Mouse (Mus musculus) MEL (cell line): ENCODE results near the gene Cdkal1. TPM values are rescaled to one million over a fixed set of nuclear protein-coding genes. Genes with fewer than 3 reads are reported as not detected.

Experiments used
- DNase-seq: peaks from one replicate; pipeline ENCODE4 v3.0.0; 2011; ENCODE audit warnings: low read depth, low spot score
- H3K27ac ChIP-seq: 2 replicates; pipeline ENCODE4 v1.5.1; 2012; ENCODE audit warnings: low read depth, mild to moderate bottlenecking, control low read depth, low read length, moderate library complexity; ENCODE audit not compliant: control insufficient read depth
- H3K27me3 ChIP-seq, 2 experiments: fragments of 150-350 bp in 1 of 2; sonication (generic) in 1 of 2; 2 replicates each; pipeline ENCODE4 v1.6.1; 2012; ENCODE audit warnings: low read length in 2 of 2, mild to moderate bottlenecking in 2 of 2, improper control_type of control experiment in 1 of 2, moderate library complexity in 1 of 2; ENCODE audit not compliant: insufficient read depth in 2 of 2, control insufficient read depth in 1 of 2
- H3K36me3 ChIP-seq, 2 experiments: 2 replicates each; pipeline ENCODE4 v1.6.1; 2012 to 2014; ENCODE audit warnings: low read length in 2 of 2, improper control_type of control experiment in 1 of 2, inconsistent platforms in 1 of 2, mild to moderate bottlenecking in 1 of 2; ENCODE audit not compliant: insufficient read depth in 2 of 2, control insufficient read depth in 1 of 2
- H3K4me1 ChIP-seq, 2 experiments: fragments of 150-350 bp in 1 of 2; sonication (generic) in 1 of 2; 2 replicates each; pipeline ENCODE4 v1.6.1; 2012; ENCODE audit warnings: low read length in 2 of 2, improper control_type of control experiment in 1 of 2, mild to moderate bottlenecking in 1 of 2; ENCODE audit not compliant: insufficient read depth in 2 of 2, control insufficient read depth in 1 of 2
- H3K4me3 ChIP-seq, 2 experiments: fragments of 150-350 bp in 1 of 2; sonication (generic) in 1 of 2; 2 replicates each; pipeline ENCODE4 v1.5.1; 2012; ENCODE audit warnings: low read depth in 2 of 2, low read length in 2 of 2, mild to moderate bottlenecking in 2 of 2, moderate library complexity in 2 of 2, control low read depth in 1 of 2, improper control_type of control experiment in 1 of 2; ENCODE audit not compliant: control insufficient read depth in 1 of 2, insufficient read depth in 1 of 2
- H3K79me2 ChIP-seq: 2 replicates; pipeline ENCODE4 v1.6.1; 2012; ENCODE audit warnings: mild to moderate bottlenecking, low read length, moderate library complexity; ENCODE audit not compliant: control insufficient read depth, poor library complexity, insufficient read depth
- H3K9ac ChIP-seq: 2 replicates; pipeline ENCODE4 v1.6.1; 2012; ENCODE audit warnings: low read depth, mild to moderate bottlenecking, control low read depth, low read length, moderate library complexity; ENCODE audit not compliant: control insufficient read depth, poor library complexity, severe bottlenecking
- H3K9me3 ChIP-seq: fragments of 150-350 bp; sonication (generic); replicated peaks from 2 replicates; pipeline ENCODE4 v1.6.1; 2012; ENCODE audit warnings: mild to moderate bottlenecking, low read length, improper control_type of control experiment, moderate library complexity; ENCODE audit not compliant: insufficient read depth
- CHD1 ChIP-seq: IDR thresholded peaks from 2 replicates; pipeline ENCODE4 v1.6.1; 2012; ENCODE audit warnings: low read depth, mild to moderate bottlenecking, inconsistent platforms, low read length, improper control_type of control experiment
- CHD2 ChIP-seq: IDR thresholded peaks from 2 replicates; pipeline ENCODE4 v1.6.1; 2011; ENCODE audit warnings: low read length, improper control_type of control experiment
- CTCF ChIP-seq, 3 experiments: IDR thresholded peaks in 2 of 3; conservative IDR thresholded peaks in 1 of 3; 2 replicates each; pipeline ENCODE4 v1.5.1; 2011 to 2012; ENCODE audit warnings: low read length in 3 of 3, low read depth in 2 of 3, mild to moderate bottlenecking in 2 of 3, improper control_type of control experiment in 1 of 3, inconsistent platforms in 1 of 3, mixed read lengths in 1 of 3, moderate library complexity in 1 of 3; ENCODE audit not compliant: control insufficient read depth in 1 of 3, insufficient read depth in 1 of 3, poor library complexity in 1 of 3, severe bottlenecking in 1 of 3
- ELF1 ChIP-seq: IDR thresholded peaks from 2 replicates; pipeline ENCODE4 v1.6.1; 2014; ENCODE audit warnings: low read depth, mild to moderate bottlenecking, inconsistent platforms, low read length, improper control_type of control experiment, moderate library complexity
- EP300 ChIP-seq, 2 experiments: IDR thresholded peaks; 2 replicates each; pipeline ENCODE4 v1.6.1; 2011; ENCODE audit warnings: improper control_type of control experiment in 2 of 2, low read length in 2 of 2, low read depth in 1 of 2, mild to moderate bottlenecking in 1 of 2
- ETS1 ChIP-seq: IDR thresholded peaks from 2 replicates; pipeline ENCODE4 v1.6.1; 2012; ENCODE audit warnings: low read depth, mild to moderate bottlenecking, inconsistent platforms, low read length, improper control_type of control experiment, moderate library complexity
- GATA1 ChIP-seq: IDR thresholded peaks from 2 replicates; pipeline ENCODE4 v1.6.1; 2011; ENCODE audit warnings: low read depth, low read length, improper control_type of control experiment
- HCFC1 ChIP-seq: IDR thresholded peaks from 2 replicates; pipeline ENCODE4 v1.6.1; 2012; ENCODE audit warnings: low read depth, mild to moderate bottlenecking, inconsistent platforms, low read length, improper control_type of control experiment, moderate library complexity
- JUND ChIP-seq: IDR thresholded peaks from 2 replicates; pipeline ENCODE4 v1.6.1; 2011; ENCODE audit warnings: low read depth, mild to moderate bottlenecking, improper control_type of control experiment, low read length
- MAFK ChIP-seq: IDR thresholded peaks from 2 replicates; pipeline ENCODE4 v1.6.1; 2011; ENCODE audit warnings: low read depth, mild to moderate bottlenecking, low read length, improper control_type of control experiment, borderline replicate concordance
- MAZ ChIP-seq: IDR thresholded peaks from 2 replicates; pipeline ENCODE4 v1.6.1; 2012; ENCODE audit warnings: low read depth, mild to moderate bottlenecking, inconsistent platforms, low read length, improper control_type of control experiment
- NRF1 ChIP-seq: IDR thresholded peaks from 2 replicates; pipeline ENCODE4 v1.6.1; 2014; ENCODE audit warnings: low read depth, mild to moderate bottlenecking, inconsistent platforms, low read length, improper control_type of control experiment, moderate library complexity; ENCODE audit not compliant: poor library complexity, insufficient read depth, severe bottlenecking
- POLR2AphosphoS2 ChIP-seq: IDR thresholded peaks from 2 replicates; pipeline ENCODE4 v1.6.1; 2011; ENCODE audit warnings: low read length, improper control_type of control experiment
- POLR2AphosphoS5 ChIP-seq: IDR thresholded peaks from 2 replicates; pipeline ENCODE4 v1.6.1; 2012; ENCODE audit warnings: low read depth, borderline replicate concordance, mild to moderate bottlenecking, inconsistent platforms, low read length, moderate library complexity, mixed read lengths
- RCOR1 ChIP-seq: IDR thresholded peaks from 2 replicates; pipeline ENCODE4 v1.6.1; 2012; ENCODE audit warnings: low read depth, mild to moderate bottlenecking, inconsistent platforms, low read length, improper control_type of control experiment
- SIN3A ChIP-seq: IDR thresholded peaks from 2 replicates; pipeline ENCODE4 v1.6.1; 2012; ENCODE audit warnings: low read length, improper control_type of control experiment, inconsistent platforms
- TAL1 ChIP-seq: IDR thresholded peaks from 2 replicates; pipeline ENCODE4 v1.6.1; 2012; ENCODE audit warnings: mild to moderate bottlenecking, inconsistent platforms, low read length, moderate library complexity, mixed read lengths
- UBTF ChIP-seq: IDR thresholded peaks from 2 replicates; pipeline ENCODE4 v1.6.1; 2012; ENCODE audit warnings: low read depth, mild to moderate bottlenecking, inconsistent platforms, low read length, improper control_type of control experiment, moderate library complexity, borderline replicate concordance; ENCODE audit not compliant: insufficient read depth
- USF1 ChIP-seq: IDR thresholded peaks from 2 replicates; pipeline ENCODE4 v1.6.1; 2014; ENCODE audit warnings: low read depth, mild to moderate bottlenecking, inconsistent platforms, low read length, improper control_type of control experiment, moderate library complexity
- ZKSCAN1 ChIP-seq: IDR thresholded peaks from 2 replicates; pipeline ENCODE4 v1.6.1; 2012; ENCODE audit warnings: low read depth, mild to moderate bottlenecking, inconsistent platforms, low read length, improper control_type of control experiment, moderate library complexity
- ZMIZ1 ChIP-seq: IDR thresholded peaks from 2 replicates; pipeline ENCODE4 v1.6.1; 2012; ENCODE audit warnings: low read depth, mild to moderate bottlenecking, inconsistent platforms, low read length, improper control_type of control experiment, moderate library complexity
- ZNF384 ChIP-seq: IDR thresholded peaks from 2 replicates; pipeline ENCODE4 v1.6.1; 2012; ENCODE audit warnings: low read depth, mild to moderate bottlenecking, inconsistent platforms, low read length, improper control_type of control experiment
- polyA plus RNA-seq, 2 experiments: library from polyadenylated mRNA; stranded (reverse) in 1 of 2; unstranded in 1 of 2; fragments of >175 nt in 1 of 2; fragments of >200 nt in 1 of 2; gene quantifications; 2 replicates each; pipeline versions ENCODE4 v1.2.1 to v1.2.4; 2012; ENCODE audit warnings: low replicate concordance in 2 of 2, low read depth in 1 of 2; ENCODE audit not compliant: insufficient read length in 2 of 2, insufficient read depth in 1 of 2, missing spikeins in 1 of 2
- total RNA-seq: library from RNA; depleted of rRNA; stranded (reverse); fragments of 300-350 nt; gene quantifications from 2 replicates; pipeline ENCODE4 v1.2.3, GENCODE M21; 2012

Gene Cdkal1
- total and polyA plus RNA-seq, 3 experiments = 10.6 to 11.0 TPM; not detected in 1

DNA sequence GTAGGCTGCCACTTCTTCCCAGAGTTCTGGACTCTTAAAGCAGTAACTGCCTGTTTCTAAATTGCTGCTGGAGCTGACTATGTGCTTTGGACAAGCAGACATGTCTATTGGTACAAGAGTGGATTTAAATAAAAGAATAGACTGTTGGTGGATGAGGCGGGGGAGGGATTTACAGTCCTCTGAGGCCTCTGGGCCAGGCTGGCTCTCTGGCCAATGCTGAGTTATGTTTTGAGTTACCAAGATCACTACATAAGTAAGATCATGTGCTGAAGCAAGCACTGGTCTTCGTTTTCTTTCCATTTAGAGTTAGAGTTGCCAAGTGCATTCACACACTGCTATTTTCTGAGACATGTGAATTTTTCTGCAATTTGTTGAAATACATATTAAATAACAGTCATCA, 418.4 kb downstream of the Cdkal1 start:
- H3K4me1 ChIP-seq = no peaks in the 10 kb centered on the region
- no peaks in the 10 kb centered on the region for H3K27me3 ChIP-seq
- H3K4me3 ChIP-seq = no peak overlapping the region
- H3K36me3 ChIP-seq = no peaks in the 10 kb centered on the region
- no peak overlapping the region for H3K9ac ChIP-seq
- no peak overlapping the region for H3K27ac ChIP-seq
- no peaks in the 10 kb centered on the region for H3K9me3 ChIP-seq
- DNase-seq = no peak
- no peak for TF ChIP-seq ZMIZ1
- no peak for TF ChIP-seq CHD2
- TF ChIP-seq CTCF (IDR thresholded peaks at IDR 0.05 in 2 of 3, conservative IDR thresholded peaks at IDR 0.05 in 1 of 3; ENCODE audit: control insufficient read depth in 1 of 3, insufficient read depth in 1 of 3, low read depth in 2 of 3, low read length in 3 of 3, poor library complexity in 1 of 3, severe bottlenecking in 1 of 3) = no peak
- no peak for TF ChIP-seq EP300 (IDR thresholded peaks at IDR 0.05; ENCODE audit: low read depth in 1 of 2, low read length in 2 of 2)
- TF ChIP-seq ZKSCAN1 = no peak
- TF ChIP-seq SIN3A = no peak
- TF ChIP-seq MAFK = no peak
- TF ChIP-seq CHD1 = no peak
- no peak for TF ChIP-seq GATA1
- no peak for TF ChIP-seq NRF1
- TF ChIP-seq ELF1 = no peak
- TF ChIP-seq JUND = no peak
- TF ChIP-seq POLR2AphosphoS2 = no peak
- TF ChIP-seq HCFC1 = no peak
- TF ChIP-seq MAZ = no peak
- TF ChIP-seq TAL1 = no peak
- no peak for TF ChIP-seq ZNF384
- TF ChIP-seq RCOR1 = no peak
- H3K79me2 ChIP-seq = no peaks in the 10 kb centered on the region

DNA sequence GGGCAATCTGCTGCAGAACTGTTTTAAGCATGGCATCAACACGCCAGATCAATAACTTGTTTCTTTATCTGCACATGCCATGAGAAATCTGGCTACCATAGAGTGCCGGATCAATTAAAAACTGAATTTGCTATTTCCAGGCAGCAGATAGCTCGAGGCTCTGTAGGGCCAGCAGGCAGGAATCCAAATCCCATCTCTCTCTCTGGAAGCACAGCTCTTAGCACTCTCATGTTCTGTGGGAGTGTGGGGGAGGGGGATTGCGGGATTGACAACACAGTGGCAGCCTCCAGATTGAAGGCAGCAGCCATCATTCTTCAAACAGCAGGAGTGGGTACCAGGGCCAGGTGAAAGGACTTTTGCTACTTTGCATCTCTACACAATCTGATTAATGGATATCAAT, 420.7 kb downstream of the Cdkal1 start:
- H3K4me1 ChIP-seq = peaks cover 0 to 3% of the 10 kb centered on the region in 2 experiments; a peak in 1 of 4 replicates
- H3K36me3 ChIP-seq = peaks cover 0 to 3% of the 10 kb centered on the region in 2 experiments; a peak in 2 of 4 replicates
- no peak overlapping the region for H3K4me3 ChIP-seq
- TF ChIP-seq TAL1 (no peak), JUND (no peak), USF1 (no peak), UBTF (no peak), POLR2AphosphoS5 (no peak), RCOR1 (no peak), CTCF (IDR thresholded peaks at IDR 0.05 in 2 of 3, conservative IDR thresholded peaks at IDR 0.05 in 1 of 3; ENCODE audit: control insufficient read depth in 1 of 3, insufficient read depth in 1 of 3, low read depth in 2 of 3, low read length in 3 of 3, poor library complexity in 1 of 3, severe bottlenecking in 1 of 3) (no peak), ETS1 (no peak)
- no peak overlapping the region for H3K27ac ChIP-seq
- DNase-seq = no peak
- H3K9ac ChIP-seq = no peak overlapping the region
- H3K9me3 ChIP-seq = no peaks in the 10 kb centered on the region
- no peaks in the 10 kb centered on the region for H3K27me3 ChIP-seq
- no peaks in the 10 kb centered on the region for H3K79me2 ChIP-seq
